Mouse (Mus musculus) lung, embryonic 15.5 days (tissue): ENCODE results near the gene Det1. TPM values are rescaled to one million over a fixed set of nuclear protein-coding genes. Genes with fewer than 3 reads are reported as not detected.

Source experiments
- ATAC-seq: fragments of 200-750 bp; cut with Nextera tagmentation; 2 replicates; pipeline ENCODE4 v1.8.0; 2017; ENCODE audit warnings: moderate number of reproducible peaks, borderline replicate concordance; ENCODE audit not compliant: low FRiP score, low TSS enrichment; ENCODE audit errors: extremely low read depth
- H3K27ac ChIP-seq: fragments of 300-500 bp; sonication (generic); 2 replicates; pipeline ENCODE4 v1.5.1; 2015; ENCODE audit warnings: moderate library complexity, mild to moderate bottlenecking, inconsistent platforms
- H3K27me3 ChIP-seq: fragments of 300-500 bp; sonication (generic); 2 replicates; pipeline ENCODE4 v1.6.1; 2015; ENCODE audit warnings: inconsistent platforms
- H3K36me3 ChIP-seq: fragments of 300-500 bp; sonication (generic); 2 replicates; pipeline ENCODE4 v1.6.1; 2015; ENCODE audit warnings: inconsistent platforms
- H3K4me1 ChIP-seq: fragments of 300-500 bp; sonication (generic); 2 replicates; pipeline ENCODE4 v1.6.1; 2015; ENCODE audit warnings: inconsistent platforms
- H3K4me2 ChIP-seq: fragments of 300-500 bp; sonication (generic); 2 replicates; pipeline ENCODE4 v1.6.1; 2015; ENCODE audit warnings: inconsistent platforms, mild to moderate bottlenecking, moderate library complexity
- H3K4me3 ChIP-seq: fragments of 300-500 bp; sonication (generic); 2 replicates; pipeline ENCODE4 v1.5.1; 2015; ENCODE audit warnings: mild to moderate bottlenecking, inconsistent platforms
- H3K9ac ChIP-seq: fragments of 300-500 bp; sonication (generic); 2 replicates; pipeline ENCODE4 v1.6.1; 2015; ENCODE audit warnings: inconsistent platforms
- H3K9me3 ChIP-seq: fragments of 300-500 bp; sonication (generic); 2 replicates; pipeline ENCODE4 v1.6.1; 2016; ENCODE audit warnings: inconsistent platforms
- WGBS: fragments of 180-500 bp; shearing (Covaris S2); methylation state at CpG from one replicate; pipeline ENCODE4 v1.1.7; 2015; 5-methylcytosine and 5-hydroxymethylcytosine counted together
- polyA plus RNA-seq: library from polyadenylated mRNA; unstranded; fragments of >200 nt; fragmentation: Nextera tagmentation; extraction: Ambion mirVana; gene quantifications from 2 replicates; pipeline ENCODE4 v1.2.1, GENCODE M21; 2015

The Det1 gene
- polyA plus RNA-seq, 1 experiment from 2014 or later = 17.9 TPM

DNA sequence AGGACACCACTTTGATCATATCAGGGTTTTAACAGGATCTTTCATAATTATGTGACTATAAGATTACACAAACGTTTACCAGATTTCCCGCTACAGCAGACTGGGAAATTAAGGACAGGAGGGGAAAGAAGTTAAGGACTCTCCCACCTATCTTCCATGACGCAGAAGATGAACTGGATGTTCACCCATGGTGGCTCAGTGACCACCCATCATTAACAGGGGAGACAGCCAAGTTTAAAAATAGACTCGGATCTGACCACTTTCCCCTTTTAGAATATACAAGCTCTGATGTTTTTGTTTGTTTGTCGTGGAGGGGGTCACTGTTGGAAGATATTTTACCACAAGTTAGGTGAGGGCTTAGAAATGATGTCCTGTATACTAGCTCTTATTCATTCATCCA lies 5.5 kb downstream of the Det1 start:
- H3K9ac ChIP-seq = no peak overlapping the region
- ATAC-seq = no peak
- no peak overlapping the region for H3K4me2 ChIP-seq
- H3K4me1 ChIP-seq = peaks cover 8% of the 10 kb centered on the region
- peaks cover 40% of the 10 kb centered on the region for H3K36me3 ChIP-seq
- WGBS = 73% methylated on average over 5 of the region's 5 CpGs
- H3K27me3 ChIP-seq = no peaks in the 10 kb centered on the region
- H3K4me3 ChIP-seq = no peak overlapping the region
- H3K9me3 ChIP-seq = no peaks in the 10 kb centered on the region
- no peak overlapping the region for H3K27ac ChIP-seq

DNA sequence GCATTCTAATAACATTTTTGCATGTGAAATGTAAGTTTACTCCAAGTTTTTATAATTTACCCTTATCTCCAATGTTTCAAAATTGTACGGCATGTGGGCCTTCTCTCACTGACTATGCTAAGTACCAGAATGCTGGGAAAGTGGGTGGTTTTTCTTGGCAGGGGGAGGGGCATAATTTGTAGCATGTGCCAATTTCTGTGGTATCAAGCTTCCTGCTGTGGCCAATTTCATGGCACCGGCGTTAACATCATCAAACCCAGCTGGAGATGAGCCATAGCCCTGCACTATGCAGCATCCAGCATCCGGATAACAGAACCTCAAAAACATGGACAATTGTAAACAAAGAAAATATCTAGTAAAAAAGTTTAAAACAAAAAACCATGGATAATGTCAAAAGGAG lies 9.8 kb downstream of the Det1 start:
- H3K4me2 ChIP-seq = no peak overlapping the region
- ATAC-seq = no peak
- H3K36me3 ChIP-seq = peaks cover 28% of the 10 kb centered on the region
- no peaks in the 10 kb centered on the region for H3K4me1 ChIP-seq
- no peak overlapping the region for H3K9ac ChIP-seq
- no peaks in the 10 kb centered on the region for H3K27me3 ChIP-seq
- no peak overlapping the region for H3K27ac ChIP-seq
- no peaks in the 10 kb centered on the region for H3K9me3 ChIP-seq
- H3K4me3 ChIP-seq = no peak overlapping the region
- WGBS = 78% methylated on average over 4 of the region's 4 CpGs

DNA sequence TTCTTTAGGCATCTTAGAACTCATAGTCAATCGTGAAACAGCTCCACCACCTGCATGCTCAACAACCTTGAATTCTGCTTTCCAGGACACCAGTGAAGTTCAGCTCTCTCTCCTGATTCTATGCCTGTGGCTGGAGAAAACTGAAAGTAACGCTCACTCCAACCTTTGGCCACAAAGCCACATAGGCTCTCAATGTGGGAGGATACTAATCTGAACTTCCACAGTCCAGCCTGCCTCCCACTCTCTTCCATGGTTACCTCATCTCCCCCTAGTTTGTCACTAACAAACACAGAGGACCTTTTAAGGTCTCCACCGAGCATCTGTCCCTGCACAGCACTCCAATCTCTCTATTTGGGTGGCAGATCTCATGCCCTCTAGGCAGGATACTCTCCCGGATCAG lies 11.4 kb downstream of the Det1 start:
- H3K27ac ChIP-seq = no peak overlapping the region
- H3K36me3 ChIP-seq = peaks cover 21% of the 10 kb centered on the region
- no peak for ATAC-seq
- H3K9me3 ChIP-seq = no peaks in the 10 kb centered on the region
- no peaks in the 10 kb centered on the region for H3K27me3 ChIP-seq
- no peak overlapping the region for H3K4me2 ChIP-seq
- no peaks in the 10 kb centered on the region for H3K4me1 ChIP-seq
- WGBS = 84% methylated on average over 4 of the region's 4 CpGs
- H3K4me3 ChIP-seq = no peak overlapping the region
- H3K9ac ChIP-seq = no peak overlapping the region

DNA sequence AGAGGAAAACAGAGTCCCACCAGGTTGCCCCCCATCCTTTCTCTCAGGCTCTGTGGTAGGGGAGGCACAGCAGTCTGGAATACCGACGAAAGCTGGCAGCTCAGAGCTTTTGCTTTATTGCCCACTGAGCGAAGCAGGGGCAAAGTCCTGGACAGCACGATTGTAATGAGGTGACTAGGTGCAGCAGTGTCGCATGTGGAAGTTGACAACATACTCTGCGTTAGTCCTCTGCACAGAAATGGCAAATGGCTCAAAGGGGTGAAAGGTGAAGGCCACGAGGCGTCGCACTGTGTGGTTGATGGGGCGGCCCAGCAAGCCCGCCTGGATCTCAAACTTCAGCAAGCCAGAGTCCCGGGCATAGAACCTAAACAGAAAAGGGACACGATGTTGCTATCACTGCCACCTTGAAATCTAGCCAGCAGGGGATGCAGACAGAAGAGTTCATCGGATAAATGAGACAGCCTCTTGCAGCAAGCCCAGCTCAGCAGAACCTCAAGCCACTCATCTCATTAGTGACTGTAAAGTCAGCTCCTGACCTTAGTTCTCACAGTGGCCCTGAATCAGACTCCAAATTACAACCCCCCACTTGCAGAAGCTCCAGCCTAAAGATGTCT lies 19.2 kb downstream of the Det1 start:
- Histone ChIP-seq H3K27me3 (no peaks in the 10 kb centered on the region), H3K4me1 (no peaks in the 10 kb centered on the region), H3K9me3 (no peaks in the 10 kb centered on the region), H3K9ac (no peak overlapping the region), H3K36me3 (peaks cover 42% of the 10 kb centered on the region), H3K4me2 (no peak overlapping the region), H3K4me3 (no peak overlapping the region), H3K27ac (no peak overlapping the region)
- no peak for ATAC-seq
- WGBS = 68% methylated on average over 14 of the region's 14 CpGs

DNA sequence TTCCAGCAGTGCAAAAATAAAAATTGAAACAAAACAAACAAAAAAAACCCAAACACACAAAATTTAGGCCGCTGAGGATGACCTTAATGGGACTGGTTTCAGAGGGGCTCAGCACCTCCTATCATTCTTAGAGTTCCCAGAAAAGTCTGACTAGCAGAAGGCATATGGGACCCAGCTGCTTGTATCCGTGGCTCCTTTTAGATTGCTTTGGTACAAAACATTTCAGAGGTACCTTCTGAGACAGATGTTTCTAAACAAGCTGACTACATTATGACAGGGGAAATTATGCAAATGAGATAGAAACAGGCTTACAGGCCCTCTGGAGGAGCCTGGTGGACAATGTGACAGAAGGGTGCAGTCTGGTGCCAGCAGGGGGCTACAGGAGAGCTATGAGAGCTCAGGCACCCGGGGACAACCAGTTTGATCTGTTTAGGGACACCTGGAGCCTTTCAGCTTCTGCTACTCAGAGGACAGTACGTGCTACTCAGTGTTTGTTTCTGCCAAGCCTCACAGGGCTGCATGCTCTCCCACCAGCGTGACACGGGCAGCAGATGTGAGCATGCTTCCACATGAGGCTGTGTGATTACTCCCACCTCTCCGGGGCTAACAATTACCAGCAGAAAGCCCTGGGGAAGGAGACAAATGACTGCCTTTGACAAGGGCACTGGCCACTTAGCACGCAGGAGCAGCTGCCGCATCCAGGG lies 20.2 kb downstream of the Det1 start:
- no peak overlapping the region for H3K27ac ChIP-seq
- ATAC-seq = no peak; the same call in 1 of the 2 replicates
- H3K4me2 ChIP-seq = no peak overlapping the region
- H3K9me3 ChIP-seq = no peaks in the 10 kb centered on the region
- peaks cover 42% of the 10 kb centered on the region for H3K36me3 ChIP-seq
- H3K4me1 ChIP-seq = no peaks in the 10 kb centered on the region
- no peak overlapping the region for H3K4me3 ChIP-seq
- no peaks in the 10 kb centered on the region for H3K27me3 ChIP-seq
- 52% methylated on average over 9 of the region's 9 CpGs for WGBS
- no peak overlapping the region for H3K9ac ChIP-seq

- H3K9ac ChIP-seq = no peak overlapping the region
- no peak for ATAC-seq
- H3K4me1 ChIP-seq = no peaks in the 10 kb centered on the region
- H3K9me3 ChIP-seq = no peaks in the 10 kb centered on the region
- WGBS = 72% methylated on average over 12 of the region's 12 CpGs
- no peak overlapping the region for H3K4me3 ChIP-seq
- no peak overlapping the region for H3K4me2 ChIP-seq
- no peak overlapping the region for H3K27ac ChIP-seq
- no peaks in the 10 kb centered on the region for H3K27me3 ChIP-seq
- H3K36me3 ChIP-seq = 0 out of 2 replicates have a peak, but pooled peaks cover 3% of the 10 kb centered on the region
Observed at GRCm38 (mm10) chr7:78818336-78818735, 28.7 kb downstream of the Det1 start.

DNA sequence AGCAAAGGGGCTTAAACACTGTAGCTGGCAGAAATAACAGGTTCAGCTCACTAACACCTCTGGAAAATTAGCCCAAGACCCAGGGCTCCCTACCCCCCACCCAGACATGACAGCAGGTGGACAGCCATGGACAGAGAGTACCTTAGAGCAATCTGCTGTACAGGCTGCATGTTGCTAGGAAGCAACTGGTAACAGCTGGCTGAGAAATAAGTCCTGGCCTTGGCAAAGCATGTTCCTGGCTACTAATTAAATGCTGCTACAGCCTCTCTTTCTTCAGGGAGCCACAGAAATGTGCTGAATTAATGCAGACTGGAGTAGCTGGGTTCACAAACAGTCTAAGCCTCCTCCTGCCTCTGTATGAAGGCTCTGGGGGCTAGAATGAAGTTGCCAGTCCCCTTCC lies 32.3 kb downstream of the Det1 start:
- Histone ChIP-seq H3K27ac (no peak overlapping the region), H3K4me2 (no peak overlapping the region), H3K4me3 (no peak overlapping the region), H3K4me1 (no peaks in the 10 kb centered on the region), H3K27me3 (no peaks in the 10 kb centered on the region), H3K9me3 (no peaks in the 10 kb centered on the region), H3K9ac (no peak overlapping the region), H3K36me3 (no peaks in the 10 kb centered on the region)
- no peak for ATAC-seq

GRCm38 (mm10) chr7:78813791-78814190 lies 33.3 kb downstream of the Det1 start:
- 86% methylated on average over 6 of the region's 6 CpGs for WGBS
- Histone ChIP-seq H3K4me1 (no peaks in the 10 kb centered on the region), H3K9ac (no peak overlapping the region), H3K4me2 (no peak overlapping the region), H3K27ac (no peak overlapping the region), H3K27me3 (no peaks in the 10 kb centered on the region), H3K4me3 (no peak overlapping the region), H3K36me3 (no peaks in the 10 kb centered on the region), H3K9me3 (no peaks in the 10 kb centered on the region)
- ATAC-seq = no peak

DNA sequence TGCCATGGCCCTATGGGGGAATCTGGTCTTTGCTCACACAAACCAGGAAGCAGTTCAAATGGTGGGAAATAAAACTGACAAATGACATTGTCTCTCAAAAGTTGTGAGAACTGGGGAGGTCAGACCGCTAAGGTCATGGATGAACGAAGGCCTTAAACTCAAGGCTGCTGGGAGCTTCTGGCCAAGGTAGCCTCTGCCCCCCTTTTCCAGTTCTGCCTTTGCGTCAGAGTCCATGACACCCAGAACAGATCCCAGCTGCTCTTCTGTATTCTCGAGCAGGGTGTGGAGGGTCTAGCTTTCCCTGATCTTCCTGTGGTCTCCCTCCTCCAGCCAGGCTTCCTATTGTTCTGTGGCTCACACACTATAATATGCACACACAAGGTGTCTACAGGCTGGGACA lies 39.9 kb downstream of the Det1 start:
- H3K9me3 ChIP-seq = no peaks in the 10 kb centered on the region
- 55% methylated on average over 4 of the region's 4 CpGs for WGBS
- H3K4me1 ChIP-seq = no peaks in the 10 kb centered on the region
- H3K4me3 ChIP-seq = no peak overlapping the region
- no peak for ATAC-seq
- no peak overlapping the region for H3K9ac ChIP-seq
- H3K36me3 ChIP-seq = no peaks in the 10 kb centered on the region
- no peak overlapping the region for H3K27ac ChIP-seq
- H3K27me3 ChIP-seq = no peaks in the 10 kb centered on the region
- no peak overlapping the region for H3K4me2 ChIP-seq

DNA sequence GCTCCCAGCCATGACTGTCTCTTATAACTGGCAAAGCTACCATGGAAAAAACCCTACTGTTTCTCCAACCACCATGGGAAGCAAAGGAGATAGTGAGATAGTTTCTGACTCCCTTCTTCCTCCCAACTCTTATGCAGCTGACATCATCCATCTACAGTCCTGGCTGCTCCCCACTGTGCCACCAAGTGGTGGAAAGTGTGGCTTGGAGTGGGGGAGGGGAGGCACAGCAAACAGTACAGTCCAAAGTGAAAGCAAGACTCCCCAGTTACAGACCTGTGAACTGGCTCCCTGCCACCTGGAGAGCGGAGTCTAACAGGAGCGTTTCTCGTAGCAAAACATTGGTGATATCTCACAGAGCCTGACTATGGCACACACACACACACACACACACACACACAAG lies 43.2 kb downstream of the Det1 start:
- no peaks in the 10 kb centered on the region for H3K9me3 ChIP-seq
- no peak overlapping the region for H3K4me3 ChIP-seq
- H3K27ac ChIP-seq = no peak overlapping the region
- no peaks in the 10 kb centered on the region for H3K4me1 ChIP-seq
- no peaks in the 10 kb centered on the region for H3K36me3 ChIP-seq
- H3K9ac ChIP-seq = no peak overlapping the region
- 56% methylated on average over 3 of the region's 3 CpGs for WGBS
- H3K27me3 ChIP-seq = no peaks in the 10 kb centered on the region
- H3K4me2 ChIP-seq = no peak overlapping the region
- no peak for ATAC-seq

GRCm38 (mm10) chr7:78799730-78800496 lies 47.1 kb downstream of the Det1 start:
- Histone ChIP-seq H3K27me3 (no peaks in the 10 kb centered on the region), H3K4me1 (no peaks in the 10 kb centered on the region), H3K36me3 (no peaks in the 10 kb centered on the region), H3K27ac (no peak overlapping the region), H3K4me3 (no peak overlapping the region), H3K4me2 (no peak overlapping the region), H3K9ac (no peak overlapping the region), H3K9me3 (no peaks in the 10 kb centered on the region)
- WGBS = 71% methylated on average over 9 of the region's 9 CpGs
- ATAC-seq = no peak

DNA sequence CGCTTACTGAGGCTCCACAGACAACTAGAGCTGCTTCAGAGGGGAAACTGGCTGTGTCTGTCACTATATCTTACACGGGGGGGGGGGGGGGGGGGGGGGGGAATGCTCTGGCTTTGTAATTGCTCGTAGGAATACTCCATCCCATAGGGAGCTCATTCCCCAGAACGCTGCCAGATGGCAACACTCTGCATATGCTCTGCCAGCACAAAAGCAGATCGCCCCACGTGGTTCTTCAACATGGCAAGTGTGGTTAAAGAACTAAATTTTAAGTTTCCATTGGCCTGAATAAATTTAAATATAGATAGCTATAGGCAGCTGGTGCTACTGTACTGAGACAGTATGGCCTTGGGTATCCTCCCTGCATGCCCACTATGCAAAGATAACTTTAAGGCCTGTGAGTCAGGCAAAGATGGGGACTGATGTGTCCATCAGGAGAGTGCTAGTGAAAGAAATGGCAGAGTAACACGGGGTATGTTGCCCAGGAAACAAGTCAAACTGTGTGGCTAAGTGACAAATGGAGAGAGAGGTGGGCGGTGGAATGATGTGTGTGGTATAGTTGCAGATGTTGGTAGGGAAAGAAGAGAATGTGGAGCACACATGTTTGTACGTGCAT lies 49.1 kb downstream of the Det1 start:
- no peak overlapping the region for H3K27ac ChIP-seq
- ATAC-seq = no peak
- no peaks in the 10 kb centered on the region for H3K27me3 ChIP-seq
- H3K4me1 ChIP-seq = no peaks in the 10 kb centered on the region
- no peaks in the 10 kb centered on the region for H3K9me3 ChIP-seq
- no peak overlapping the region for H3K4me2 ChIP-seq
- 47% methylated on average over 9 of the region's 9 CpGs for WGBS
- H3K4me3 ChIP-seq = no peak overlapping the region
- no peak overlapping the region for H3K9ac ChIP-seq
- peaks cover under 1% of the 10 kb centered on the region; the same call in 1 of the 2 replicates for H3K36me3 ChIP-seq
